8 mouse cellular contexts compared by ENCODE assay signal in genomic region chr8:26268751-26269415, GRCm38 (mm10).
DNase-seq lines count a peak whose midpoint lies in the region.

No protein-coding gene starts in this region.

- DNase-seq in adrenal gland, postnatal 10 days, result peak; percentile 19
- DNase-seq in adrenal gland, postnatal 25 days, result no peak
- DNase-seq in urinary bladder, postnatal 14 days (ENCODE audit: low spot score), result peak; percentile 36
- no peak for DNase-seq in urinary bladder, postnatal 25 days (ENCODE audit: low spot score)
- DNase-seq in kidney, postnatal 10 days, result peak; percentile 51
- DNase-seq in thymus, postnatal 25 days, result no peak
- no peak for DNase-seq in layer of hippocampus, adult 9-10 months (ENCODE audit: low spot score)
- no peak for DNase-seq in layer of hippocampus, postnatal 36 days

Comparison
In these comparisons a context has a peak if more than half of its experiments do, and no peak if none do; other contexts are left out.
1. DNase-seq: peak in adrenal gland, postnatal 10 days (single experiment), urinary bladder, postnatal 14 days (single experiment) and kidney, postnatal 10 days (single experiment); none in adrenal gland, postnatal 25 days (single experiment), urinary bladder, postnatal 25 days (single experiment), thymus, postnatal 25 days (single experiment), layer of hippocampus, adult 9-10 months (single experiment) and layer of hippocampus, postnatal 36 days (0 of 2).